Mouse (Mus musculus): ENCODE results near the gene Baz2a.
"Not testable (repeated sequence)": the region's sequence is repeated elsewhere in the genome, so short reads cannot be mapped to it uniquely, and the experiment has no call there.

Baz2a gene

DNA sequence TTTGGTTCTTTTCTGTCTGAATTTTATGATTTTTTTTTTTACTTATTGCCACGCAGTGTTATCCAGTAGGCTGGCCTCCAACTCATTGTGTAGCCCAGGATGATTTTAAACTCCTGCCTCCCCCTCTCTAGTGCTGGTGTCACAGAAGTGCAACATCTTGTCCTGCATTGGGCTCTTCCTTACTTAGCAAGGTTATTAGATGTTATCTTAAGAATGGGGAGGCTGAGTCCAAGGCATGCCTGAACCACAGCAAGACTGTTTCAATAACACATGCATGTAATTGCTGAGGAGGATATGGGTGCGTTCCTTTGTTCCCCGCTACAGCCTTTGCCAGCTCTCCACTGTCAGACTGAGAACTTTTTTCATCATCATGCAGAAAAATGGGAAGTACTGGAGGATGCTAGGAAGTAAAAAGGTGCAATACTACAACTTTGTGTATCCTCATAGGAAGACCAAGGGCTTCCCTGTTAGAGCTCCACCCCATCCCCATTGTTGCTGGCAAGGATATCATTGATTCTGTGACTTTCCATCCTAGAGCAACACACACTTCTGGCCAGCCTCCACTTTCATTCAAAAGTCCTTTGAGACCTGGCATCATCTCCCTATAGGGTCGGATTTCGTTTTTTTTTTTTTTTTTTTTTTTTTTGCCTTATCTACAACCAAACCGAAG lies 9.4 kb upstream of the Baz2a start:
- no peak for DNase-seq (ENCODE audit: low spot score)

DNA sequence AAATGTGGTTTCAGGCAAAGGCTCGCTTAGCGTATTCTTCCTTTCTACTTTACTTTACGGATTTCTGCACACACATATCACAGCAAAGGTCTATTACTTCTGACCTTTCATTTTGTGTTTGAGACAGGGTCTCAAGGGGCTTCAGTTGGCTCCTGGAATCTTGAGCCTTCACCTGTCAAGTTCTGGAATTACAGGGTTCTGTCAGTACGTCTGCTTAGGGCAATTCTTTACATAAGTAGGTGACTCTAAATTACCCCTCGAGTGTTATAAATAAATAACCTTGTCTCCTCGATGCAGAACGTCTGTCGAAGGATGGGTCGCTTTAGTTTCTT lies 8.9 kb upstream of the Baz2a start:
- DNase-seq (ENCODE audit: low spot score), result no peak

DNA sequence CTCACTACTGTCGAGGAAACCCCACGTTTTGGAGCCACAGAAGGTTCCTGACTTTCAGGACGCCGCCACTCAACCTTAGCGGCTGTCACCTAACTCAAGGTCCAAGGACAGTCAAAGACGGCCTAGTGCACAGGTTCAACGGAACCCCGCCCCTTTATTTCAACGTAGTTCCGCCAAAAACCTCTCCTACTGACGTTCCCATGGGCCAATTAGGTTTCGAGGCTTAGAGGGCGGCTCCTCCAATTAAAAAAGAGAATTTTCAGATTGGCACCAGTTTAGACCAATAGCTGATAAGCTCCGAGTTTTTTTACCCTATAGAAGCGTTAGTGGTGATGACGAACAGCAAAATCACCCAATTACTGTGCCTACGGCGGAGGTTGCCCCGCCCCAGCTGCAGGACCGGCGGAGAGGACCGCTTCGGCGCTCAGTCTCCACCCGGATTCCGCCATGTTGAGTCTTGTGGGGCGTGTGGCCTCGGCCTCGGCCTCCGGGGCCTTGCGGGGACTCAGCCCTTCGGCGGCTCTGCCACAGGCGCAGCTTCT lies 8.4 kb upstream of the Baz2a start, which contains the start of gene Atp5b:
TSS of gene Atp5b (plus strand) at position 394 of the 542 bp plus-strand sequence.
- DNase-seq (ENCODE audit: low spot score), result peak; percentile 98

DNA sequence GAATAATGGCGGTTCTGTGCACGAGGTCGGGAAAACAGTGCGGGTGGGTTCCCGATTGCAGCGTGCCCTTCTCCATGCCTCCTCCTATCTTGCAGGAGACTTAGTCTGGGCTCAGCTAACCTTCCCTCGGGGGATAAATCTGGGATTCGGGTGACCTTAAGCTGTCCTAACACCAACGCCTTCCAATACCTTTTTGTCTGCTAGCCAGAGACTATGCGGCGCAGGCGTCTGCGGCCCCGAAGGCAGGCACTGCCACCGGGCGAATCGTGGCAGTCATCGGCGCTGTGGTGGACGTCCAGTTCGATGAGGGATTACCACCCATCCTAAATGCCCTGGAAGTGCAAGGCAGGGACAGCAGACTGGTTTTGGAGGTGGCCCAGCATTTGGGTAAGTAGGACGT lies 7.7 kb upstream of the Baz2a start:
- DNase-seq (ENCODE audit: low spot score), result no peak

DNA sequence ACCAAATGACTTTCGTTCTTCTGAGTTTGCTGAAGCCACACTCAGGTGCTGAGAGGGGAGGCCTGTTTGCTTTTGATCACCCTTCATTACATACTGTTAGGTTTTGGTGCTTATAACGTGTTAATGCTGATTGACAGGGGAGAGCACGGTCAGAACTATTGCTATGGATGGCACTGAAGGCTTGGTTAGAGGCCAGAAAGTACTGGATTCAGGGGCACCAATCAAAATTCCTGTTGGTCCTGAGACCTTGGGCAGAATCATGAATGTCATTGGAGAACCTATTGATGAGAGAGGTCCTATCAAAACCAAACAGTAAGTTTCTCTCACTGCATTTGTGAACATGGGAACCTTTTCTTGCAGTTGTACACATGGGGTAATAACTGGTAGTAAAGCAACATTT lies 7.2 kb upstream of the Baz2a start:
- no peak for DNase-seq (ENCODE audit: low spot score)

DNA sequence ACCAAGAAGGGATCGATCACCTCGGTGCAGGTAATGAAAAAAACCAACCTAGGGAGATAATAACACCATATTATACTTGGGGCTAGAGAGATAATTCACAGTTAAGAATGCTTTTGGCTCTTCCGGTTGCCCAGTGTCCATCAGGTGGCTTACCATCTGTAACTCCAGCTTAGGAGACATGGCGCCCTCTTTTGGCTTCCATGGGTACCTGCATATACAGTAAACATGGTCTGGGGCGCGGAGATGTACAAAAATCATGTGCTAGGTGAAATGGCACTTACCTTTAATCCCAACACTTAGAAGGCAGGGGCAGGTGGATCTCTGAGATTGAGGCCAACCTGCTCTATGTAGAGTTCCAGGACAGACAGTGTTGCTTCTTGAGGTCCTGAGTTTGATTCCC lies 5.0 kb upstream of the Baz2a start:
- peak; percentile 34 for DNase-seq (ENCODE audit: low spot score)

DNA sequence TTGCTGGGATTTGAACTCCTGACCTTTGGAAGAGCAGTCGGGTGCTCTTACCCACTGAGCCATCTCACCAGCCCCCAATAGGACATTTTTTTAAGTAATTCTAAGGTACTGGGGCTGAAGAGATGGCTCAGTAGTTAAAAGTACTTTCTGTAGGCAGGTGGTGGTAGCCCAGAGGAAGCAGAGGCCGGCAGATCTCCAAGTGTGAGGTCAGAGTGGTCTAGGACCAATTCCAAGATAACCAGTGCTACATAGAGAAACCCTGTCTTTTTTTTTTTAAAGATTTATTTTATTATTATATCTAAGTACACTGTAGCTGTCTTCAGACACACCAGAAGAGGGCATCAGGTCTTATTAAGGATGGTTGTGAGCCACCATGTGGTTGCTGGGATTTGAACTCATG lies 4.2 kb upstream of the Baz2a start:
- not testable (repeated sequence) for DNase-seq (ENCODE audit: low spot score)

DNA sequence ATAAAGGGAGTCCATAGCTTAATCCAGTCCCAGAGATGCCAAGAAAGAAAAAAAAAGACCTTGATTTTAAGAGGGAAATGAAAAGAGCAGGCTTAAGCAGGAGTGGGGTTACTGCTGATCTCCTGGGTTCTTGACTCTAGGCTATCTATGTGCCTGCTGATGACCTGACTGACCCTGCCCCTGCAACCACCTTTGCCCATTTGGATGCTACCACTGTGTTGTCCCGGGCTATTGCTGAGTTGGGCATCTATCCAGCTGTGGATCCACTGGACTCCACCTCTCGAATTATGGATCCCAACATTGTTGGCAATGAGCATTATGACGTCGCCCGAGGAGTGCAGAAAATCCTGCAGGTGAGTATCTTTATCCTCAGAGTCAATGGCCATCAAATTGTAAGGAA lies 3.2 kb upstream of the Baz2a start:
- DNase-seq (ENCODE audit: low spot score), result no peak

DNA sequence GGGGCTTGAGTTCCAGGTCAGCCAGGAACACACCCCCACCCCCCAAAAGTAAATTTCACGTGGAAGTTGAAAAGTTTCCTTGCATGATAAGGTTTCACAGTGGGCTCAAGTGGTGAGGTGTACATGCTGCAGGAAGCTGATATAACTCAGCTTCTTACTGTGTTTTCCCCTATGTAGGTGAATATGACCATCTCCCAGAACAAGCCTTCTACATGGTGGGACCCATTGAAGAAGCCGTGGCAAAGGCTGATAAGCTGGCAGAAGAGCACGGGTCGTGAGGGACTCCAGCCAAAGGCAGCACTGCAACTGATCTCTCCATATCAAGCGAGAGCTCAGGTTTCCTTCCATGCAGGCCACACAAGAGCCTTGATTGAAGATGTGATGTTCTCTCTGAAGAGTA lies 1.5 kb upstream of the Baz2a start:
- DNase-seq (ENCODE audit: low spot score), result no peak

DNA sequence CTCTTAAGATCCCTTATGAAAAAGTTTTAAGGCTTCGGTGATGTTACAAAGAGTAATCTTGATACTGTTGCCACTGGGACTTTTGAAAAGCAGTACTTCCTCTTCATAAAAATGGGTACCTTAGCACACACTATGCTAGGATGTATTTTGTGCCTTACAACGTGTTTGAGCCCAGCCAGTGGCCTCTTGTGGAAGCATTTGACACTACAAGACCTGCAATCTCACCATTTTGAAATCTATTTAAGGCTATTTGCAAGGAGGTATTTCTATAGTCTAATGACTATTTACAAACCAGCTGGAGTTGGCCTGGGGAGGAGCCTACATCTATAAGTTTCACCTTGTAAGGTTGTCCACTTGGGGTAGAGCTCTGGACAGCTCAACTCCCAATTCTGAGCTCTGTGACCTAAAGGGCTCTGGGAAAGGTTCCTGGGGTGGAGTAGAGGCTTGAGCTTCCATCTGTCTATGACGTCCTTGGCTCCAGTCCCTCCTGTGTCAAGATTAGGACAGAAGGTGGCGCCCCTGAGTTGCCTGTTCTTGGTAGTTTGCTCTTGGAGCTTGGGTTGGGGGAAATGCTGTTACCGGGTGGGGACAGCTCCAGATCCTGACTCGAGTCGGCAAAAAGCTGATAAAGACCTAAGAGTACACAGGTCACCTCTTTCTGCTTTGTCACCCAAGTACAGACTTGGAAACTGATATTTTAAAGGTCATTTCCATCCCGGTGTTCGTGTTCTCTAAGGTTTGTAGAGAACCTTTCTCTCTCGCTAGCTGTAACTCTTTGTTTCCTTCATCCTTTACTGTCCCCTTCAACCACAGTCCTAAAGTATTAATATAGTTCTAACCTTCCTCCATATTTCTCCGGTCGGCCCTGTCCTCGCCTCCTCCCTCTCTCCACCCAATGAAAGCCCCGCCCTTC lies 470 bp upstream of the Baz2a start:
- DNase-seq (ENCODE audit: low spot score), result peak; percentile 89

DNA sequence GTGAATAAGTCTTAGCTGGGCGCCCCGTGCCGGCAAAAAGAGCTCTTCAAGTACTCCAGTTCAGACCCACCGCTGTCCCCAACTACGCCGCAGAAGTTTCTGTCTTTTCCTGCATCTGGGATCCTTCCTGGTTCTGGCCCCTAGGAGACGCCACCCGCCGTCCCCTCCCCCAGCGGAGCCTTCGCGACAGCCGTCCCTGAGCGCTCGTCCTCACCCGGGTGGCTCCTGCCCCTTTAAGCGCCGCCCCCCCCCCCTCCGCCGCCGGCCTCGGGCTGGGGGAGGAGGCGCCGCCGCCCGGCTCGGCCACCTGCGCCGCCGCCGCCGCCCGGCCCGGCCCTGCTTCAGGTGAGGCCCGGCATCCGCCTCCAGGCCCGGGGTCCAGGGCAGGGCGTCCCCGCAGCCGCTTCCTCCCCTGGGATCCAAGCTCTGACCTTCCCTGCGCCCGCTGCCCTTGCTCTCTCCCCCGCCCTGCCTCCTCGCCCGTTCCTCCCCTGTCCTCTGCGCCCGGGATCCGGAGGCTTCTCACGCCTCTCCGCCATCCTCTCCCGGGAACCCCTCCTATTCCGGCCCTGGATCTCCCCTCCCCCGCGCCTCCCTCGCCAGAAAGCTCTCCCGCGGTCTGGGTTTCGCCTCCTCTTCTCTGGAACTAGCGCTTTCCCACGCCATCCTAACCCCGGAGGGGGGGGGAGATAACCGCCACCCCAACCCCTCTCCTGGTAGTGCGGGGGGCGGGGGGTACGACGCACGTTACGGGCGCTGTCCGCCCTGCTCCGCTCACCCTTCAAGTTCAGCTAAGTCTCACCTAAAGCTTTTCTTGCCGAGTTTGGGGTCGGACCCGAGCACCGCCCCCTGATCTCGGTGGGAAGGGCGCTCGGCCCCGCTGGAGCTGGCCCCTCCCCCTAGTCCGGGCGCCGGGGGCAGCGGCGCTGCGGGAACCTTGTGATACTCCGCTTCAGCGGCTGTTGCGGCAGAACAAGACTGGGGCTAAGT lies 1.4 kb downstream of the Baz2a start:
- peak; percentile 83 for DNase-seq (ENCODE audit: low spot score)

DNA sequence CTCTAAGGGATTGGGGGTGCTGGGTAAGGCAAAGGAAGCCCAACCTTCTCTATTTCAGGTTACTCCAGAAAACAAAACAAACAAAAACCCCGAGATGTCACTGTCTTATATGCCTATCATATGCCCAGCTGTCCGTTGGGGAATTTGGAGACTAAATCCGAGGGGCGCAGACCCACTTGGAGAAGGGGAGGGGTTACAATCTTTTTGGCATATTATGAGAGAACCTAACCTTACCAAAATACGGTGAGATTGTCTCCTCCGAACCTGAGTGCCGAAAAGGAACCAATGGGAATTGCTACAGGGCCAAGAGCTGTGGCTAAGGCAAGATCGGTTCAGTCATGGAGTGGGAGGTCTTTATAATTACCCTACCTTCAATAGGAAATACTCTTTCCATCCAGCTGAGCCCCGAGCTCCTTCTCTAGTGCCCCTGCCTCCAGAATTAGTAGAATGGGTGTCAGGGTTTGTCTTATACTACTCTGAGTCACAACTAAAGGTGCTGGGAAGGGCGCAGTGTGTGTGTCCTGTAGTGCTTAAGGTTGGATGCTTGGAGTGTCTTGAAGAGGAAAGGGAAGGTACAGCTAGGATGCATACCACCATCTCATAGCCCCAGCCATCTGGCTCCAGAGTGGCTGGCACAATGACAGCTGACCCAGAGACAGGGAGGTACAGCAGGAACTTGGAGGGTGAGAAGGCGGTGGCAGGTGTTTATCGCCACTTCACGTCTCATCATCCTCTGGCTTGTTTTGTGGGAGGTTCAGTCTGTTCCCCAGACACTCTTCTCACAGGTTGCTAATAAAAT lies 2.3 kb downstream of the Baz2a start:
- DNase-seq (ENCODE audit: low spot score), result peak; percentile 27

DNA sequence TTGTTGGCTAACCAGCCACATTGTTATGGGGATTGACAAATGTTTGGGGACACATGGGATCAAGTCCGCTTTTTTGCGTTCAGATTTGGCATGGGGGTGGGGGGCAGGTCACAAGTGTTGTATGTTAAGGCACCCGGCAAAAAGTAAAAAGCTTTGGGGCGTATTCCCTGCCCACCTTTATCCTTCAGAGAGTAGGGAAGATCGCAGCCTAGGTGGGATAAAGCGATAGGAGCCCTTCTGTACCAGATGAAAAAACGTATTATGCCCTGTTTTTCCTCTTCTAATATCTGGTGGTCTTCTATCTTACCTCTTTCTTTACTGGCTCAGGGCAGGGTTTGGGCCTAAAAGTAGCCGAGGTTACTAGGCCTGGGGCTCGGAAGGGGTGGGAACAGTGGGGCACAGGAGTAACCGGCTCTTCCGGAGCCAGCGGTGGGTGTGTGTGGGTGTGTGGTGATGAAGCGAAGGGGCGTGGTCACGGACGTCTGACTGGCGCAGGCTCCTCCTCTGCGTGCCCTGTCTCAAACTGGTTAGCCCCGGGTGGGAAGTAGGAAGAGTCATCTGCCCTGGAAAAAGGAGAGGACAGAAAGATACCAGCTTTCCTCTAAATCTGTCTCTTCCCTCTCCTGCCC lies 3.1 kb downstream of the Baz2a start:
- peak; percentile 93 for DNase-seq (ENCODE audit: low spot score)

DNA sequence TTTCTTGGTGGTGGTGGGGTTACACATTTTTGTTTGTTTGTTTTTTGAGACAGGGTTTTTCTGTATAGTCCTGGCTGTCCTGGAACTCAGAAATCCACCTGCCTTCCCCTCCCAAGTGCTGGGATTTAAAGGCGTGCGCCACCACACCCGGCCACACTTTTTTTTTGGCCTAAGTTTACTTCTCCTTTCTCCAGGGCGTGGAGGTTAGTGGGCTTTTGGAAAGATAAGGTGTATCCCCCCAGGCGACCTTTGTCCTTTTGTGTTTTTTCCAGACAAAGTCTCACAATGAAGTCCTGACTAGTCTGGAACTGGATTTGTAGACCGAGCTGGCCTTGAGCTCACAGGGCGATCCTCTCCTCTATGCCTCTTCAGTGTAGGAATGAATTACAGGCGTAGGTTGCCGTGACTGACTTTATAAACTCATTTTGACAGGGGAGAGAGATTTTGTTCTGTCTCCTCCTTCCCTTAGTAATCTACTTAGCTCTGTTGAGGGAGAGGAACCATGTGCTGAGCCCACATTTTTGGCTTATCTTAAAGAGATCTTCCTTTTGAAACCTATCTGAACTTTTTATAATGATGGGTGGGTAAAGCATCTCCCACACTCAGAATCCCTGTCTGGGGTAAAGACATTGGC lies 3.7 kb downstream of the Baz2a start:
- no peak for DNase-seq (ENCODE audit: low spot score)

DNA sequence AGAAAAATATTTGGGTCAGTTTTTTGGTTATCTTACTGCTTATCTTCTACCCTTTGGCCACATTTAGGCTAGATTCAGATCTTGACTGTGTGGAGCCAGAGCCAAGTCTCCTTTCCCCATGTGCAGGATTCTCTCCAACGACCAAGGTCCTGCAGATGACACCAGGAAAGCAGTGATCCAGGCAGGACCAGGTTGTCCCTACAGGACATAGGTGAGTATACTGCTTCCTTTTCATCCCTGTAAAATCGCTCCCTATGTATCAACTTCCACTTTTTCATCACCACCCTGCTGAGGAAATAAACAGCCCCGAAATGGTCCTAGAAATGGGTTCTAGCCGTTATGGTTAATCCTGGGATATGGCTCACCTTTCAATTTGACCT lies 4.9 kb downstream of the Baz2a start:
- no peak for DNase-seq (ENCODE audit: low spot score)

DNA sequence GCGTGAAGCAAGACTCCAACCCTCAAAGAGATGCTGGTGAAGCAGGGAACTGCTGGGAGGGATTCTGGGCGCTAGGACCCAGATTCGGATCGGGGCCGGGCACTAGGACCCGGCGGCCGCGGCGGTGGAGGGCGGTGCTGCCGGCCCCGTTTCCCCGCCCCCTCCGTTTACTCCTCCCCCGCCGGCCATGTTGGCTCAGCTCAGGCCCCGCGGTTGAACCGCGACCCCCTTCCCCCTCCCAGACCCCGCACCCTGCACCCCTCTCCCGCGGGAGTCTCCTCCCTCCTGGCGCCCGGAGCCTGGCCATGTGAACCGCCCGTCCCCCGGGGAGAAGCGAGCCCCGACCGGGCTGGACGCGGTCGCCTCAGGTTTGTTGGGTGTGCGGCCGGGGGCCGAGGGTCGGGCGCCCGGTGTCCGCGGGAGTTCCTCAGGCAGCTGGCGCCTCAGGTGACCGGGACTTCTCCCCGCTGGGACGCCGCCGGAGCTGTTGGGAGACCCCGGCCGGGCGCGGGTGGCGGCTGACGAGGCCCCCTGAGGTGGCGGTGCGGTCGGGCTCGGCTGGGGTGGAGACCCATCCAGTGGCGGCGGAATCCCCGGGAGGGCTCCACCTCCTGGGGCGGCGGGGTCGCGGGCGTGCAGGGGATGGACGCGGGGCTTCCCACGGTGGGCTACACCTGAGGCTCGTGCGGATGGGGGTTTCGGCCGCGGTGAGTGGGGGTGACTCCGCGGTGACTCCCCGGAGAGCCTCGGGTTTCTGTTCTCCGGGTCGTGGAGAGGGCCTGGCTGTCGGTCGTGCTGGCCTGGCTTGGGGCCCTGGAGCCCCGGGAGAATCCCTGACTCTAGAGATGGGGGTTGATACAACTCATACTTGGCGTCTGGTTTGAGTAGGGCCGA lies 5.6 kb downstream of the Baz2a start:
- peak; percentile 86 for DNase-seq (ENCODE audit: low spot score)

DNA sequence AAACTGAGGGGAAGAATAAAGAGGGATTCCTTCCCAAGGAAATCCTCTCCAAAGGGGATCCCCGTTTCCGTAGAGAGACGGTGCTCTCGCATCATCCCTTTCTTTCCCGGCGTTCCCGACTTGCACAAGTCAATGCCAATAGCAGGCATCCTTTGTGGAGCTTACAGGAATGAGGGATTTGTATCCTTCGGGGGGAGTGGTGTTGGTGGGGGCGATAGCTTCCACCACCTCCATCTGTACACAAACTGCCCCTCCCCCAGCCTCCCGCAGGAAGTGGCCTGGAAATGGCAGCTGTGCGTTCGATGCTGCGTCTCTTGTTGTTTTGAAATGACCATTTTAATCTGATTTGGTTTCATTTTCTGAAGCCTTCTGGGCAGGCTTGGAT lies 6.2 kb downstream of the Baz2a start:
- DNase-seq (ENCODE audit: low spot score), result peak; percentile 66

DNA sequence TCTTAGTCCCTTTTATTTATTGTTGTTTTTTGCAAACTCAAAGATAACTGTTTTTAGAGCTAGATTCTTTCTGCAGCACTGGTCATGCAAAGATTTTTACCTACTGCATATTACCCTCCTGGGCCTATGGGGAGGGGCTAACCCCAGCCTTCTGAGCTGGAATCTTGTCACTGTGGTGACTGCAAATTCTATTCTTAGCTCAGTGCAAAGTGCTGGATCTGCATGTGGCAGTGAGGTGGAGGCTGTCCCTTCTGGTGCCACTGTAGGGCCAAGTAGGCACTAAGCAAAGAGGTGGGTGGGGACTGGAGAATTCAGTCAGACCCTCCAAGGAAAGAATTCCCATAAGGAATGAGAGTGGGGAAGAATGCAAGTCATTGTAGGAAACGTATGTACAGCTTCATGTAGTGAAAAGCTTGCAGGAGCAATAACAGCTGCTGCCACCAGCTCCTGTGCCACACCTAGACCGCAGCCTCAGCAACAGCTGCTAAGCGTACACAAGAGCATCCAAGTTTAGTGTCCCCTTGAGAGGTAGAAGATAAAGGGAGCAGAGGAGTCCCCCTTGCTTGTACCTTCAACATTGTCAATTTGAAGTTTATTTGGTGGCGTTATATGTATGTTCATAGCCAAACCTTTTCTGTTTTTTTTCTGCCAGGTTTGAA lies 18.9 kb downstream of the Baz2a start:
- DNase-seq (ENCODE audit: low spot score), result no peak

DNA sequence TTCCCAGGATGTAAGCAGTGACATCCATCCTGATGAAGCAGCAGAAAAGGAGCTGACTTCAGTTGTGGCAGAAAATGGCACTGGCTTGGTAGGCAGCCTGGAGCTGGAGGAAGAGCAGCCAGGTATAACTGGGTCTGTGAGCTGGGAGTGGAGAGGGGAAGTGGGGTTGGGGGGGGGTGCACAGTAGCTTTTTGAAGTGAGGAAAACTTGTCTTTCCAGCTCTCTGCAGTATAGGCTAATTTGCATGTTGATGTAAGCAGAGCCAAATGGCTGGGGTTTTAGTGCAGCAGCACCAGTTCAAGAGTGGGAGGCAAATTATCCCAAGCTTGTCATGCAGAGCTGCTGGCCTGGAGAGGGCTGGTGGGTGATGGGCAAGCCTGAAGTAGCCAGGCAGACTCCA lies 19.9 kb downstream of the Baz2a start:
- DNase-seq (ENCODE audit: low spot score), result no peak

All from urinary bladder, postnatal 14 days (tissue).